Mouse (Mus musculus) kidney, adult 2 months (tissue): ENCODE measurements around the gene Cyld. TPM values are rescaled to one million over a fixed set of nuclear protein-coding genes. Genes with fewer than 3 reads are reported as not detected.

Experiments used
- DNase-seq: peaks from one replicate; pipeline ENCODE4 v3.0.0; 2021
- H3K27ac ChIP-seq: fragments of 200-500 bp; 2 replicates; pipeline ENCODE4 v1.5.1; 2012; ENCODE audit warnings: low read depth, low read length, control low read depth, inconsistent platforms; ENCODE audit not compliant: insufficient read depth
- H3K27me3 ChIP-seq: fragments of 200-500 bp; replicated peaks from 2 replicates; pipeline ENCODE4 v1.6.1; 2012; ENCODE audit warnings: mild to moderate bottlenecking, moderate library complexity, low read length, inconsistent platforms; ENCODE audit not compliant: control insufficient read depth, insufficient read depth
- H3K36me3 ChIP-seq: fragments of 200-500 bp; 2 replicates; pipeline ENCODE4 v1.6.1; 2012; ENCODE audit warnings: mild to moderate bottlenecking, moderate library complexity, low read length, inconsistent platforms; ENCODE audit not compliant: control insufficient read depth, insufficient read depth
- H3K4me1 ChIP-seq: fragments of 200-500 bp; 2 replicates; pipeline ENCODE4 v1.6.1; 2011; ENCODE audit warnings: low read length; ENCODE audit not compliant: control insufficient read depth, insufficient read depth
- H3K4me3 ChIP-seq: fragments of 200-500 bp; 2 replicates; pipeline ENCODE4 v1.5.1; 2011; ENCODE audit warnings: mild to moderate bottlenecking, low read depth, low read length, control low read depth; ENCODE audit not compliant: insufficient read depth
- CTCF ChIP-seq: fragments of 200-500 bp; conservative IDR thresholded peaks from 2 replicates; pipeline ENCODE4 v1.5.1; 2011; ENCODE audit warnings: low read depth, mild to moderate bottlenecking, control low read depth, low read length, moderate library complexity, mixed read lengths; ENCODE audit not compliant: insufficient read depth, insufficient read length
- POLR2A ChIP-seq: fragments of 200-500 bp; IDR thresholded peaks from one replicate; pipeline ENCODE4 v1.6.1; 2011; ENCODE audit warnings: low read depth, low read length, control low read depth
- WGBS: fragments of 180-500 bp; shearing (Covaris S2); methylation state at CpG from one replicate; pipeline ENCODE4 v1.1.7; 2018; 5-methylcytosine and 5-hydroxymethylcytosine counted together
- polyA plus RNA-seq: library from polyadenylated mRNA; depleted of rRNA; stranded (reverse); fragments of >200 nt; gene quantifications from 2 replicates; pipeline ENCODE4 v1.2.3, GENCODE M21; 2012

Gene Cyld
- polyA plus RNA-seq, 1 experiment = 10.0 TPM

GRCm38 (mm10) chr8:88697642-88698031, 809 bp downstream of the Cyld start:
- Histone ChIP-seq H3K36me3 (no peaks in the 10 kb centered on the region), H3K27me3 (no peaks in the 10 kb centered on the region), H3K27ac (peak overlapping the region; percentile 87), H3K4me1 (peaks cover 5% of the 10 kb centered on the region; the same call in 1 of the 2 replicates), H3K4me3 (peak overlapping the region; percentile 85)
- DNase-seq = peak; percentile 37
- TF ChIP-seq CTCF (no peak), POLR2A (no peak)
- 3% methylated on average over 4 of the region's 4 CpGs for WGBS

DNA sequence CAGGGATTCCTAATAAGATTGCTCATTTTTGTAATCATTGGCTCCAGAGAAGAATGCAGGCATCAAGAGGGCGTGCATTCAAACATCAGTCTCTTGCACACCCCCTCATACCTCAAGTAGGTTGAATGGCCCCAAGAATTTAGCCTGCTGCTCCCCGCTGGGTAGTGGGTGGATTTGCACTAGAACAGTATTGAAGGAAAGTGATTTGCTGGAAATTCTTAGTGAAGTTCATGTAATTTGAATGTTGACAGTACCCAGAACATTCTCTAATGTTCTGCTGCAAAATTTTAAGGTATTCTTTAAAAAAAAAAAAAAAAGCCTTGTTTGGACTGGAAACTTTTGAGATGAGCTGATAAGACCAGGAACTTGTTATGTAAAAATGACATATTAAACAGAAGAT, 1.2 kb downstream of the Cyld start:
- Histone ChIP-seq H3K4me1 (peaks cover 5% of the 10 kb centered on the region; the same call in 1 of the 2 replicates), H3K27ac (no peak overlapping the region), H3K27me3 (no peaks in the 10 kb centered on the region), H3K36me3 (no peaks in the 10 kb centered on the region), H3K4me3 (peak overlapping the region; percentile 26; the same call in 1 of the 2 replicates)
- 30% methylated on average over 2 of the region's 2 CpGs for WGBS
- TF ChIP-seq CTCF (no peak), POLR2A (no peak)
- DNase-seq = no peak

DNA sequence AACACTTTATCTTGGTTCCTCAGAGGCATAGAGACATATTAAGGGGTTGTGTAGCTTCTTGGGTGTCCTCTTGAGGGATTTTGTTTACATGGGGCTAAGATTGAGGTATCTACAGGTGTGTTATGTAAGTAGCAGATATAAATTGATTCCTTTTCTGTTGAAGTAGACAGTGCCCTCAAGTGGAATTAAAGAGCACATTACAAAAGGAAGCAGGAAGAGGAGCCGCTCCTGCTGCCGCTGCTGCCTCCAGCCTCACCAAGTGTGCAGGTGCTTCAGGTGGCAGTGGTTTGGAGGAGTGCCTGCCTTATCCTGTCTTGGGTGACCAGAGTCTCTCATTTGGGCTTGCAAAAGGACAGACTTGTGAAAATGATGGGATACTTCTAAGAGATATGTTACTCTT, 4.8 kb downstream of the Cyld start:
- Histone ChIP-seq H3K36me3 (no peaks in the 10 kb centered on the region), H3K4me1 (peaks cover 2% of the 10 kb centered on the region; the same call in 1 of the 2 replicates), H3K4me3 (no peak overlapping the region), H3K27me3 (no peaks in the 10 kb centered on the region), H3K27ac (no peak overlapping the region)
- 12% methylated on average over 2 of the region's 2 CpGs for WGBS
- peak; percentile 30 for DNase-seq
- TF ChIP-seq POLR2A (no peak), CTCF (peak; percentile 52)

GRCm38 (mm10) chr8:88702816-88703215, 6.0 kb downstream of the Cyld start:
- WGBS = 85% methylated on average over 3 of the region's 3 CpGs
- no peak for TF ChIP-seq CTCF
- TF ChIP-seq POLR2A = no peak
- peaks cover 2% of the 10 kb centered on the region; the same call in 1 of the 2 replicates for H3K4me1 ChIP-seq
- no peak overlapping the region for H3K27ac ChIP-seq
- DNase-seq = no peak
- no peaks in the 10 kb centered on the region for H3K27me3 ChIP-seq
- H3K36me3 ChIP-seq = no peaks in the 10 kb centered on the region; the same call in 1 of the 2 replicates
- H3K4me3 ChIP-seq = no peak overlapping the region

- DNase-seq = no peak
- TF ChIP-seq CTCF (no peak), POLR2A (no peak)
- 94% methylated on average over 2 of the region's 2 CpGs for WGBS
- Histone ChIP-seq H3K4me1 (no peaks in the 10 kb centered on the region), H3K4me3 (no peak overlapping the region), H3K27ac (no peak overlapping the region), H3K27me3 (no peaks in the 10 kb centered on the region), H3K36me3 (peaks cover 3% of the 10 kb centered on the region)
Measured at GRCm38 (mm10) chr8:88723256-88723963, 26.6 kb downstream of the Cyld start.

- TF ChIP-seq CTCF = peak; percentile 74
- no peak for TF ChIP-seq POLR2A
Measured at GRCm38 (mm10) chr8:88755175-88755791, 58.5 kb downstream of the Cyld start.

GRCm38 (mm10) chr8:88761980-88762379, 65.2 kb downstream of the Cyld start:
- WGBS = 63% methylated on average over 12 of the region's 12 CpGs
- H3K27ac ChIP-seq = no peak overlapping the region
- no peaks in the 10 kb centered on the region for H3K27me3 ChIP-seq
- TF ChIP-seq CTCF (no peak), POLR2A (no peak)
- H3K36me3 ChIP-seq = no peaks in the 10 kb centered on the region
- H3K4me3 ChIP-seq = no peak overlapping the region
- no peaks in the 10 kb centered on the region for H3K4me1 ChIP-seq
- DNase-seq = no peak

More at GRCm38 (mm10) chr8:88755175-88755791, 58.5 kb downstream of the Cyld start:
- Histone ChIP-seq H3K36me3 (no peaks in the 10 kb centered on the region), H3K4me1 (no peaks in the 10 kb centered on the region), H3K4me3 (no peak overlapping the region), H3K27ac (no peak overlapping the region), H3K27me3 (no peaks in the 10 kb centered on the region)
- peak; percentile 85 for DNase-seq
- 3% methylated on average over 14 of the region's 14 CpGs for WGBS
